Mouse (Mus musculus) kidney, adult 2 months (tissue): ENCODE results near the gene Ptprd.

Source experiments
- CTCF ChIP-seq: fragments of 200-500 bp; conservative IDR thresholded peaks from 2 replicates; pipeline ENCODE4 v1.5.1; 2011; ENCODE audit warnings: low read depth, mild to moderate bottlenecking, control low read depth, low read length, moderate library complexity, mixed read lengths; ENCODE audit not compliant: insufficient read depth, insufficient read length
- POLR2A ChIP-seq: fragments of 200-500 bp; IDR thresholded peaks from one replicate; pipeline ENCODE4 v1.6.1; 2011; ENCODE audit warnings: low read depth, low read length, control low read depth

GRCm38 (mm10) chr4:76137901-76138300 lies 2073.9 kb downstream of the Ptprd start:
- TF ChIP-seq CTCF (no peak), POLR2A (no peak)
